26 mouse cellular contexts compared by ENCODE assay signal in the genomic region with DNA sequence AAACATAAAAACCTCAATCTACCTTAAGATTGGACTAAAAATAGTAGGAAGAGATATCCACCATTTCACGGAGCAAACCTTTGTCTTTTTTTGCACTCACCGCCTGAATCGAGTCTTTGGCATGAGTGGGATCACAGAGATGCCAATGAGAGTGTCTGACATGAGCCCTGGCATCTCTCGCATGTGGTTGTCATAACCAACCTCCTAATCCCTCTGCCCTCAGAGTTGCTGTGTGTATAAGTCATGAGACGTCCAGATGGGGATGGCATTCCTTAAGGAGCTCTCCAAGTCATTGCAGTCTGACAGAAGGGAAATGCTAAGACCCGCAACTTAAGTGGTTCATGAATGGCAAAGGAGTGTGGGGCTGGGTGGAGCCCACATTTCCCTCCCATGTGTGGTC. TPM values are rescaled to one million over a fixed set of nuclear protein-coding genes. Genes with fewer than 3 reads are reported as not detected.
A peak's percentile ranks its signal among the peaks of the same experiment; 100 is the strongest.
DNase-seq lines count a peak whose midpoint lies in the region; ATAC-seq and TF ChIP-seq lines count a peak whose summit lies in the region.
"Had no signal": no experiment of that assay in that cellular context is flagged by ENCODE, and none has a peak within 500 bp of the region (broad histone marks: within the 10 kb centered on the region; RNA-seq: fewer than 3 reads in every experiment).

No protein-coding gene starts in this region.

- peak; percentile 35 to 52 for DNase-seq in cerebellum, postnatal 14 days
- DNase-seq in cerebellum, adult 9-10 months = no peak
- DNase-seq in heart, embryonic 10.5 days (ENCODE audit: low spot score) = peak; percentile 54
- no peak for DNase-seq in stomach, postnatal 0 days (ENCODE audit: low spot score)
- DNase-seq in liver, postnatal 0 days = no peak
- DNase-seq: adrenal gland, postnatal 25 days; cerebellum, adult 11 months; cerebellum, adult 9-11 months; gastrocnemius, postnatal 14 days; heart, postnatal 14 days; kidney, adult 11 months had no signal

- H3K9me3 ChIP-seq in heart, embryonic 10.5 days = no peaks in the 10 kb centered on the region
- no peaks in the 10 kb centered on the region for H3K9me3 ChIP-seq in heart, embryonic 12.5 days (replicated peaks)
- H3K9me3 ChIP-seq in embryonic facial prominence, embryonic 15.5 days (replicated peaks) = no peaks in the 10 kb centered on the region
- H3K9me3 ChIP-seq in stomach, postnatal 0 days (ENCODE audit: control insufficient read depth, low read length) = no peaks in the 10 kb centered on the region
- no peaks in the 10 kb centered on the region for H3K9me3 ChIP-seq in liver, postnatal 0 days (ENCODE audit: low read length)
- H3K9me3 ChIP-seq: forebrain, embryonic 10.5 days; heart, embryonic 15.5 days; hindbrain, embryonic 13.5 days had no signal

- no peak overlapping the region for H3K9ac ChIP-seq in heart, embryonic 12.5 days
- H3K9ac ChIP-seq in embryonic facial prominence, embryonic 15.5 days = no peak overlapping the region
- no peak overlapping the region for H3K9ac ChIP-seq in stomach, postnatal 0 days (ENCODE audit: low read length)
- H3K9ac ChIP-seq in liver, postnatal 0 days (replicated peaks) = no peak overlapping the region
- H3K9ac ChIP-seq: heart, embryonic 15.5 days; hindbrain, embryonic 13.5 days had no signal

- H3K27me3 ChIP-seq in heart, embryonic 10.5 days (ENCODE audit: insufficient read depth, poor library complexity, severe bottlenecking) = no peaks in the 10 kb centered on the region
- H3K27me3 ChIP-seq in heart, embryonic 12.5 days (replicated peaks) = no peaks in the 10 kb centered on the region
- no peaks in the 10 kb centered on the region for H3K27me3 ChIP-seq in embryonic facial prominence, embryonic 15.5 days
- no peaks in the 10 kb centered on the region for H3K27me3 ChIP-seq in stomach, postnatal 0 days (ENCODE audit: control insufficient read depth, insufficient read depth, low read length)
- 0 out of 2 replicates have a peak, but pooled peaks cover 4% of the 10 kb centered on the region for H3K27me3 ChIP-seq in liver, postnatal 0 days (ENCODE audit: insufficient read depth, low read length)
- H3K27me3 ChIP-seq: hindbrain, embryonic 13.5 days; Patski had no signal

- no peak for ATAC-seq in heart, embryonic 12.5 days (ENCODE audit: insufficient number of reproducible peaks, low FRiP score)
- no peak for ATAC-seq in embryonic facial prominence, embryonic 15.5 days (ENCODE audit: insufficient number of reproducible peaks, low FRiP score, low TSS enrichment, low read depth)
- no peak for ATAC-seq in stomach, postnatal 0 days (ENCODE audit: low FRiP score, low TSS enrichment)
- ATAC-seq in liver, postnatal 0 days = no peak
- ATAC-seq: activated CD4-positive, CD25-positive, alpha-beta regulatory T cell, adult 4 months; forebrain, embryonic 14.5 days; hindbrain, postnatal 0 days; Patski had no signal

- 0 out of 2 replicates have a peak, but pooled peaks cover 2% of the 10 kb centered on the region for H3K36me3 ChIP-seq in heart, embryonic 10.5 days
- H3K36me3 ChIP-seq in heart, embryonic 12.5 days = 0 out of 2 replicates have a peak, but pooled peaks cover 2% of the 10 kb centered on the region
- H3K36me3 ChIP-seq in embryonic facial prominence, embryonic 15.5 days = no peaks in the 10 kb centered on the region
- no peaks in the 10 kb centered on the region for H3K36me3 ChIP-seq in stomach, postnatal 0 days (ENCODE audit: control insufficient read depth, insufficient read depth, low read length)
- no peaks in the 10 kb centered on the region for H3K36me3 ChIP-seq in liver, postnatal 0 days (replicated peaks; ENCODE audit: insufficient read depth, low read length)
- H3K36me3 ChIP-seq: heart, embryonic 15.5 days; hindbrain, embryonic 13.5 days had no signal

- no peak overlapping the region for H3K4me3 ChIP-seq in heart, embryonic 10.5 days
- H3K4me3 ChIP-seq in heart, embryonic 12.5 days = no peak overlapping the region
- H3K4me3 ChIP-seq in embryonic facial prominence, embryonic 15.5 days (replicated peaks) = no peak overlapping the region
- no peak overlapping the region for H3K4me3 ChIP-seq in stomach, postnatal 0 days (ENCODE audit: low read depth, low read length)
- no peak overlapping the region for H3K4me3 ChIP-seq in liver, postnatal 0 days (ENCODE audit: low read depth, low read length)
- H3K4me3 ChIP-seq: erythroblast, embryonic 14.5 days; forebrain, embryonic 10.5 days; heart, embryonic 15.5 days; hindbrain, embryonic 13.5 days had no signal

- WGBS in heart, embryonic 10.5 days = 74% methylated on average over 6 of the region's 6 CpGs
- 73% methylated on average over 6 of the region's 6 CpGs for WGBS in heart, embryonic 12.5 days
- 52% methylated on average over 6 of the region's 6 CpGs for WGBS in embryonic facial prominence, embryonic 15.5 days
- 66% methylated on average over 6 of the region's 6 CpGs for WGBS in stomach, postnatal 0 days
- 74% methylated on average over 6 of the region's 6 CpGs for WGBS in liver, postnatal 0 days (ENCODE audit: insufficient replicate concordance)

- no peak overlapping the region for H3K4me2 ChIP-seq in heart, embryonic 12.5 days
- H3K4me2 ChIP-seq in embryonic facial prominence, embryonic 15.5 days (replicated peaks) = no peak overlapping the region
- H3K4me2 ChIP-seq in stomach, postnatal 0 days (replicated peaks; ENCODE audit: low read depth) = no peak overlapping the region
- no peak overlapping the region for H3K4me2 ChIP-seq in liver, postnatal 0 days (ENCODE audit: low read depth, low read length)
- H3K4me2 ChIP-seq: heart, embryonic 15.5 days; hindbrain, embryonic 13.5 days had no signal

- no peaks in the 10 kb centered on the region for H3K4me1 ChIP-seq in heart, embryonic 10.5 days
- 0 out of 2 replicates have a peak, but pooled peaks cover 5% of the 10 kb centered on the region for H3K4me1 ChIP-seq in heart, embryonic 12.5 days (replicated peaks)
- H3K4me1 ChIP-seq in embryonic facial prominence, embryonic 15.5 days = peaks cover 7% of the 10 kb centered on the region
- H3K4me1 ChIP-seq in stomach, postnatal 0 days (replicated peaks; ENCODE audit: control insufficient read depth, insufficient read depth) = no peaks in the 10 kb centered on the region
- no peaks in the 10 kb centered on the region for H3K4me1 ChIP-seq in liver, postnatal 0 days (ENCODE audit: insufficient read depth)

- no peak for TF ChIP-seq EP300 in stomach, postnatal 0 days (optimal IDR thresholded peaks at IDR 0.05)
- TF ChIP-seq EP300 in liver, postnatal 0 days (IDR thresholded peaks at IDR 0.05; ENCODE audit: low read depth) = no peak

- H3K27ac ChIP-seq in heart, embryonic 10.5 days = no peak overlapping the region
- no peak overlapping the region for H3K27ac ChIP-seq in heart, embryonic 12.5 days (ENCODE audit: poor library complexity, severe bottlenecking)
- peak overlapping the region; percentile 45 for H3K27ac ChIP-seq in embryonic facial prominence, embryonic 15.5 days (replicated peaks)
- 0 out of 2 replicates have a peak overlapping the region, but pooled peaks have one; percentile 18 for H3K27ac ChIP-seq in stomach, postnatal 0 days (replicated peaks)
- H3K27ac ChIP-seq in liver, postnatal 0 days (ENCODE audit: low read depth) = no peak overlapping the region
- H3K27ac ChIP-seq: forebrain, embryonic 10.5 days; heart, embryonic 15.5 days; hindbrain, embryonic 13.5 days; hindbrain, postnatal 0 days had no signal

- no peak for TF ChIP-seq CTCF in stomach, postnatal 0 days (IDR thresholded peaks at IDR 0.05; ENCODE audit: low read depth)
- TF ChIP-seq CTCF in liver, postnatal 0 days (IDR thresholded peaks at IDR 0.05; ENCODE audit: low read depth) = no peak

RNA-seq across cellular contexts. Expression of gene Krt10, which starts 2.2 kb away (rescaled TPM):
- 11.4 and 14.6 TPM in 2 replicates for polyA plus RNA-seq in heart, embryonic 10.5 days (2016; fragmentation: Nextera tagmentation; extraction: Ambion mirVana)
- polyA plus RNA-seq in heart, embryonic 12.5 days (2016; fragmentation: Nextera tagmentation; extraction: Ambion mirVana) = 16.6 and 18.8 TPM in 2 replicates
- 506 and 568 TPM in 2 replicates for polyA plus RNA-seq in embryonic facial prominence, embryonic 15.5 days (2015; fragmentation: Nextera tagmentation; extraction: Ambion mirVana)
- 431 and 466 TPM in 2 replicates for polyA plus RNA-seq in stomach, postnatal 0 days (2015; fragmentation: Nextera tagmentation; extraction: Ambion mirVana)
- polyA plus RNA-seq in liver, postnatal 0 days (2015; fragmentation: Nextera tagmentation; extraction: Ambion mirVana) = 6.3 and 7.0 TPM in 2 replicates

RNA-seq across cellular contexts. Expression of gene Krt28, which starts 16.7 kb away (rescaled TPM):
- 0.20 and 0.39 TPM in 2 replicates for polyA plus RNA-seq in heart, embryonic 10.5 days (2016; fragmentation: Nextera tagmentation; extraction: Ambion mirVana)
- polyA plus RNA-seq in heart, embryonic 12.5 days (2016; fragmentation: Nextera tagmentation; extraction: Ambion mirVana) = 0.12 and 0.20 TPM in 2 replicates
- 19.5 and 36.8 TPM in 2 replicates for polyA plus RNA-seq in embryonic facial prominence, embryonic 15.5 days (2015; fragmentation: Nextera tagmentation; extraction: Ambion mirVana)
- polyA plus RNA-seq in stomach, postnatal 0 days (2015; fragmentation: Nextera tagmentation; extraction: Ambion mirVana) = 0.10 TPM in 1 of 2 replicates, not detected in the other
- polyA plus RNA-seq in liver, postnatal 0 days (2015; fragmentation: Nextera tagmentation; extraction: Ambion mirVana) = not detected in 2 replicates
- polyA plus RNA-seq: activated CD4-positive, CD25-positive, alpha-beta regulatory T cell, adult 4 months; erythroblast, embryonic 14.5 days; frontal cortex, adult 2 months; gonadal fat pad, adult 2 months; heart, embryonic 15.5 days; intestine, embryonic 14.5 days; Patski had no signal

RNA-seq across cellular contexts. Expression of gene Krt12, which starts 30.7 kb away (rescaled TPM):
- polyA plus RNA-seq in heart, embryonic 10.5 days (2016; fragmentation: Nextera tagmentation; extraction: Ambion mirVana) = not detected in 2 replicates
- not detected in 2 replicates for polyA plus RNA-seq in heart, embryonic 12.5 days (2016; fragmentation: Nextera tagmentation; extraction: Ambion mirVana)
- polyA plus RNA-seq in embryonic facial prominence, embryonic 15.5 days (2015; fragmentation: Nextera tagmentation; extraction: Ambion mirVana) = 0.24 and 0.88 TPM in 2 replicates
- 0.16 and 0.21 TPM in 2 replicates for polyA plus RNA-seq in stomach, postnatal 0 days (2015; fragmentation: Nextera tagmentation; extraction: Ambion mirVana)
- not detected in 2 replicates for polyA plus RNA-seq in liver, postnatal 0 days (2015; fragmentation: Nextera tagmentation; extraction: Ambion mirVana)
- polyA plus RNA-seq: activated CD4-positive, CD25-positive, alpha-beta regulatory T cell, adult 4 months; embryonic facial prominence, embryonic 14.5 days; erythroblast, embryonic 14.5 days; forebrain, embryonic 10.5 days; gonadal fat pad, adult 2 months; heart, embryonic 15.5 days; hindbrain, embryonic 13.5 days; intestine, embryonic 14.5 days; Patski had no signal

RNA-seq across cellular contexts. Expression of gene Krt27, which starts 40.5 kb away (rescaled TPM):
- polyA plus RNA-seq in heart, embryonic 10.5 days (2016; fragmentation: Nextera tagmentation; extraction: Ambion mirVana) = not detected in 2 replicates
- polyA plus RNA-seq in heart, embryonic 12.5 days (2016; fragmentation: Nextera tagmentation; extraction: Ambion mirVana) = 0.12 TPM in 1 of 2 replicates, not detected in the other
- polyA plus RNA-seq in embryonic facial prominence, embryonic 15.5 days (2015; fragmentation: Nextera tagmentation; extraction: Ambion mirVana) = 44.9 and 72.2 TPM in 2 replicates
- not detected in 2 replicates for polyA plus RNA-seq in stomach, postnatal 0 days (2015; fragmentation: Nextera tagmentation; extraction: Ambion mirVana)
- polyA plus RNA-seq in liver, postnatal 0 days (2015; fragmentation: Nextera tagmentation; extraction: Ambion mirVana) = not detected in 2 replicates
- polyA plus RNA-seq: cortical plate, adult 2 months; erythroblast, embryonic 14.5 days; forebrain, embryonic 10.5 days; forebrain, embryonic 14.5 days; frontal cortex, adult 2 months; gonadal fat pad, adult 2 months; heart, embryonic 15.5 days; hindbrain, embryonic 13.5 days; intestine, embryonic 14.5 days; Patski had no signal

RNA-seq across cellular contexts. Expression of gene Krt20, which starts 46.6 kb away (rescaled TPM):
- 6.6 and 9.5 TPM in 2 replicates for polyA plus RNA-seq in heart, embryonic 10.5 days (2016; fragmentation: Nextera tagmentation; extraction: Ambion mirVana)
- 3.6 and 4.1 TPM in 2 replicates for polyA plus RNA-seq in heart, embryonic 12.5 days (2016; fragmentation: Nextera tagmentation; extraction: Ambion mirVana)
- polyA plus RNA-seq in embryonic facial prominence, embryonic 15.5 days (2015; fragmentation: Nextera tagmentation; extraction: Ambion mirVana) = 0.55 and 0.58 TPM in 2 replicates
- 110 and 119 TPM in 2 replicates for polyA plus RNA-seq in stomach, postnatal 0 days (2015; fragmentation: Nextera tagmentation; extraction: Ambion mirVana)
- 13.3 and 14.5 TPM in 2 replicates for polyA plus RNA-seq in liver, postnatal 0 days (2015; fragmentation: Nextera tagmentation; extraction: Ambion mirVana)
- polyA plus RNA-seq: erythroblast, embryonic 14.5 days; forebrain, embryonic 14.5 days; Patski had no signal

Comparison
In these comparisons a context has a peak if more than half of its experiments do, and no peak if none do; other contexts are left out.
1. DNase-seq: peak in cerebellum, postnatal 14 days (2 of 2) and heart, embryonic 10.5 days (single experiment); none in cerebellum, adult 9-10 months (single experiment), stomach, postnatal 0 days (single experiment) and liver, postnatal 0 days (single experiment).
2. H3K27ac ChIP-seq: peak in embryonic facial prominence, embryonic 15.5 days (single experiment) and stomach, postnatal 0 days (single experiment); none in heart, embryonic 10.5 days (single experiment), heart, embryonic 12.5 days (single experiment) and liver, postnatal 0 days (single experiment).
3. RNA of gene Krt10, which starts 2.2 kb away (polyA plus RNA-seq): 506 to 568 TPM in embryonic facial prominence, embryonic 15.5 days and 431 to 466 TPM in stomach, postnatal 0 days; 16.6 to 18.8 TPM in heart, embryonic 12.5 days, 11.4 to 14.6 TPM in heart, embryonic 10.5 days and 6.3 to 7.0 TPM in liver, postnatal 0 days; every median in the first group is over 10 times any median in the second.
4. RNA of gene Krt28, which starts 16.7 kb away (polyA plus RNA-seq): 19.5 to 36.8 TPM in embryonic facial prominence, embryonic 15.5 days; 0.20 to 0.39 TPM in heart, embryonic 10.5 days, 0.12 to 0.20 TPM in heart, embryonic 12.5 days, 0.10 TPM in stomach, postnatal 0 days and not detected in liver, postnatal 0 days; every median in the first group is over 10 times any median in the second.